Mouse (Mus musculus) gastrocnemius, postnatal 10 days (tissue): ENCODE results near the gene Bglap3. TPM values are rescaled to one million over a fixed set of nuclear protein-coding genes. Genes with fewer than 3 reads are reported as not detected.
A peak's percentile ranks its signal among the peaks of the same experiment; 100 is the strongest.
"Not testable (repeated sequence)": the region's sequence is repeated elsewhere in the genome, so short reads cannot be mapped to it uniquely, and the experiment has no call there.

Source experiments
- DNase-seq: peaks from one replicate; pipeline ENCODE4 v3.0.0; 2021; ENCODE audit warnings: mixed read lengths
- long read RNA-seq, 2 experiments: library from polyadenylated mRNA; stranded (forward); transcript quantifications; one replicate each; pipeline ENCODE4 v2.0.0; 2021
- total RNA-seq, 2 experiments: library from RNA; stranded (reverse); gene quantifications; 2 replicates each; pipeline ENCODE4 v1.2.3; 2021

The Bglap3 gene
- 10 to 100 TPM in 1 of 2 experiments, not detected in 1; 29.3 TPM for total RNA-seq
- long read RNA-seq, experiment 1 = 0 reads
- long read RNA-seq, experiment 2 = 0 reads

GRCm38 (mm10) chr3:88372643-88373042 lies at the start of gene Bglap3:
Gene Bglap3, minus strand, starts transcription at chr3:88372743.
- DNase-seq = not testable (repeated sequence)

- DNase-seq = no peak
Measured at GRCm38 (mm10) chr3:88422020-88422720, 49.6 kb upstream of the Bglap3 start.

- no peak for DNase-seq
Measured at GRCm38 (mm10) chr3:88420771-88421170, 48.2 kb upstream of the Bglap3 start.

- DNase-seq = no peak
Measured at GRCm38 (mm10) chr3:88418016-88418415, 45.5 kb upstream of the Bglap3 start.

- DNase-seq = no peak
Measured at GRCm38 (mm10) chr3:88415668-88416067, 43.1 kb upstream of the Bglap3 start.

- no peak for DNase-seq
Measured at GRCm38 (mm10) chr3:88412636-88413035, 40.1 kb upstream of the Bglap3 start.

GRCm38 (mm10) chr3:88411681-88412080 lies 39.1 kb upstream of the Bglap3 start:
- no peak for DNase-seq

GRCm38 (mm10) chr3:88410645-88411031 lies 38.1 kb upstream of the Bglap3 start:
- DNase-seq = no peak

- peak; percentile 90 for DNase-seq
Measured at GRCm38 (mm10) chr3:88409741-88410644, 37.5 kb upstream of the Bglap3 start, which contains the start of gene Pmf1. Gene Pmf1, minus strand, starts transcription at chr3:88410331.

GRCm38 (mm10) chr3:88408953-88409352 lies 36.4 kb upstream of the Bglap3 start:
- no peak for DNase-seq

- DNase-seq = no peak
Measured at GRCm38 (mm10) chr3:88407529-88407928, 35.0 kb upstream of the Bglap3 start.

- DNase-seq = peak; percentile 44
Measured at GRCm38 (mm10) chr3:88407090-88407489, 34.5 kb upstream of the Bglap3 start.

- DNase-seq = no peak
Measured at GRCm38 (mm10) chr3:88403522-88404230, 31.1 kb upstream of the Bglap3 start.

- no peak for DNase-seq
Measured at GRCm38 (mm10) chr3:88398666-88399065, 26.1 kb upstream of the Bglap3 start.

GRCm38 (mm10) chr3:88395742-88396141 lies 23.2 kb upstream of the Bglap3 start:
- DNase-seq = no peak

GRCm38 (mm10) chr3:88395288-88395687 lies 22.7 kb upstream of the Bglap3 start:
- no peak for DNase-seq

GRCm38 (mm10) chr3:88393776-88394375 lies 21.3 kb upstream of the Bglap3 start:
- DNase-seq = no peak

- no peak for DNase-seq
Measured at GRCm38 (mm10) chr3:88384364-88384763, 11.8 kb upstream of the Bglap3 start, which contains the start of gene Bglap. Gene Bglap, minus strand, starts transcription at chr3:88384464.

- DNase-seq = not testable (repeated sequence)
Measured at GRCm38 (mm10) chr3:88382383-88382782, 9.8 kb upstream of the Bglap3 start.

- not testable (repeated sequence) for DNase-seq
Measured at GRCm38 (mm10) chr3:88381389-88382315, 9.1 kb upstream of the Bglap3 start.

GRCm38 (mm10) chr3:88378599-88378998 lies 6.1 kb upstream of the Bglap3 start, which contains the start of gene Bglap2:
Gene Bglap2, minus strand, starts transcription at chr3:88378699.
- not testable (repeated sequence) for DNase-seq
